Mouse (Mus musculus): ENCODE measurements around the gene Spag16.

Spag16 gene

DNA sequence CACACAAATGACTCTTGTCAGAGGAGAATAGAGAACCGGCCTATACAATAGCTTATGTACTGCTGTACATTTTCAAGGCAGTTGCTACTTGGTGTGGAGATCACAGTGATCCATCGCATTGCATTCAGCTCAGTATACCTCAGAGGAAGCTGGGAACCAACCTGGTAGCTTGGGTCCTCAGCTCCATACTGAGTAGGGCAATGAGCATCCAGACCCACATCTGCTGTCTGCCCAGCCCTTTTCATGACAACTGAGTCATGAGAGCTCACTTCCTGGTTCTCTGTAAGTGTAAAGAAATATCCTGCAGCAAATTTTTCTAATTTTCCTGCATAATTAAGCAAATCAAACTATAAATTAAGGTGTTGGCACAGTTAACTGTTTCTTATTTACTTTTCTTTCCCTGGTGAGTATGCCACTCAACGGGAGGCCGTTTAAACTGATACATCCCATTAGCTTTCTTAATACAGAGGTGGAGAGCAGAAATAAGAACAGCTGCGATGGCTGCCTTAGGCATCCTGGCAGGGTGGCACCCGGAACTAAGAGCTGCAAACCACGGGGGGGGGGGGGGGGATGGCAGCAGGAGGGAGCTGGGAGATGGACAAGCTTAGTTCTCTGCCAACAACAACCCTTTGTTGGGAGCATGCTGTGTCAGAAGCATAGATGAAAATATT is 255.6 kb downstream of the Spag16 start:
- DNase-seq (ENCODE audit: low spot score) = no peak

DNA sequence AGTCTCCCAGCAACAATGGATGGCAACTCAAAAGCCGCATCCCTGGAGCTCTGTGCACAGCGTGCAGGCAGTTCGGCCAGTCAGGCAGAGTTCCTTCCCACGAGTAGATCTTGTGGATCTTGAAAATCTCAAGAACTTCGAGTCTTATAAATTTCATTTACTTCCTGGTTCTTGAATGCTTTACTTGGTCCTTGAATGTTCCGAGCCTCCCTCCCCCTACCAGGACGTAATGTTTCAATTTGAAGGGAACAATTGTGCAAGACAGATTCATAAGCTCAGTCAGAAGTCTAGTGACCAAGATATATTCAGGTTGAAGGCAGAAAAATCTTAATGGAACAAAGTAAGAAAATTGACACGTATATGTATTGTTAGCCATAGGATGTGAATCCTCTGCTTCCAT is 277.9 kb downstream of the Spag16 start:
- DNase-seq (ENCODE audit: low spot score) = no peak

DNA sequence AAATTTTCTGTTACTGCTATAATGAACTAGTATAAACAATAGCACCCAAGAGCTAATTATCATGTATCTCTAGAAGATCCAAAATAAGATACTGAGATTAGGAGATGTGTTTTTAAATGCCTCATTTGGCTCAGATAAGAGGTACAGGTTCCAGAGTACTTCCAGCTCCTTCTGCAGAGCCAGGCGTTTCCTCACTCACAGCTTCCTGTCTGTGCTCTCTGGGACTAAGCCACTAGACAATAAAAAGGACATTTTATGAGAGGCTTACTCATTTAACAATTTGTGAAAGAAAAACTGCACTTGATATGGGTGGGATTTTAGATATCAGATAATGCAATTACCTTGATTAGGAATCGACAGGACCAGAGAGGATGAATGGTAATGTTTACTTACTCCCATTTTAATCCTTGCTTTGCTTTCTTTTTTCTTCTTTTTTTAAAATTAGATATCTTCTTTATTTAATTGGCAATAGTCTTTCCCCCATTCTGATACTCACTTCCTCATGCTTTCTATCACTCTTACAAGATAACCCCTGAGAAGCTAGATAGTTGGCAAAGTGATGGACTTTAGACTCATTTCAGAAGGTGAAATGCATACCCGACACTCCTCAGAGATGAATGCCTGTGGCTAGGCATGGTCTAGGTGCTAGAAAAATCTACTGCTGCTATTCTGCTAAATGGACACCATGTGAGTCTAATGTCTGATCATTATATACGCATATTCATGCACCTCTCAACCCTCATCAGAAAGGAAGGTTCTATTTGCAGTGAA is 289.6 kb downstream of the Spag16 start:
- DNase-seq (ENCODE audit: low spot score) = no peak

DNA sequence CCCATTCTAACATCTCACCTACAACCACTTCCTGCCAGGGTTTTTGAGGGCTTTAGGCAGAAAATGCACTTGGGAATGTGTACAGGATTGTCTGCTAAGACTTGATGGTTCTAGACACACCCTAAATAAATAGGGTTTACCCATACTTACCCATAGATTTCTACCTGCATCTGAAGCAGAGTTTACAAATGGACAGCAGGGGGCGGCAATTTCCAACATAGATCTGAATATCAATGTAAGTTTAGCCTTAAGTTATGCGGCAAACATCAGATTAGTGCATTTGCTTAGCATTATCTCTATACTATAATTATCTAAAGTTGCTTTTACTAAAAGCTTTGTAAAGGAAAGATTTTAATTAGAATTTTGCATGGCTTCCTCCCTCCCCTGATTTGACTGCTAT is 301.3 kb downstream of the Spag16 start:
- DNase-seq (ENCODE audit: low spot score) = peak; percentile 5

DNA sequence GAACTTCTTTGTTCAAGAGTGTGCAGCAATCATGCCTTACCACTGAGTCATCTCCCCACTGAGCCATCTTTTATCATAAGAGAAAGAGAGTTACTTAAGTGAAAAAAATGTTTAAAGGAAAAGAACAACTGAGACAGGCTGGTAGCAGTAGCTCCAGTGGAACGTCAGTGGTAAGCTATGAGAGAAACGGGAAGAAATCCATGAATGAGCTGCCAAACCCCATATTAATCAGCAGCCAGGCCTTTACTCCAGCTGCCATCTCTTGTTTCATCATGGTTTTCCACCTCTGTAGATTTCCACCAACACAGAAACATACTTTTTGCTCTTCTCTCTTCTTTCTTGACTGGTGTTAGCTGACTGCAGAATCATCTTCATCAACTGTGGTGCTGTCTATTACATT is 308.8 kb downstream of the Spag16 start:
- no peak for DNase-seq (ENCODE audit: low spot score)

DNA sequence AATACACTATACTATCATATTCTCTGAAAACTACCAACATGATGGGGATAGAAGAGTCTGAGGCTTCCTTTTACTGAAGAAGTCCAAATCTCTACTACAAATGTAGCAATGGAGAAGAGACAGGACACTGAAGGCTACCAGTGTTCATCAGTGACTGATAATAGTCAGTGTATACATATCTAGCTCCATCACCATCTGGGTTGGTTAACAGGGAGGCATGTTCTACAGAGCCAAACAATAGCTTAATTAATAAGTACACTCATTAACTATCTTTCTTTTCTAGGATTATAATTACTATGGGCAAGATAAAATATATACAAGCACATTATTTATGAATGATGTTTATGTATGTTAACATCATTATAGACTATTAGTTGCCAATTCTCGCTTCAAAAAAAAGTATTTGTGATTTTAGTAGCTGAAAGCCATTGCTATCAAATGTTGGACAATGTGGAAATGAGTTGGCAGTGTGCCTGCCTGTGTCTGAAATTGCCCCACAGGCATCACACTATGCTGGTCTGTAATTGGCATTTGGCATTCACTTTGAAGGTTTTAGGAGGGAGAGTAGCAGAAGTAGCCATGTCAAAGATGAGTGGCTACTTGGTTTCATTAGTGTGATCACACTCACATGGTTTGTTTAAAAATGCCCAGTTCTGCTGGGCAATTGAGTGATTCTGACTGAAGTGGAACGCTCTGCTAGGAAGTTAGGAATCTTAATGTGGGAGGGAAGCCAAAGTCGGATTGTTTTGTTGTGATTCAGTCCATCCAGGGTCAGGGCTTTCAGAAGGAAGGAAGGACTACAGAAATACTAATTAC is 338.8 kb downstream of the Spag16 start:
- no peak for DNase-seq (ENCODE audit: low spot score)

DNA sequence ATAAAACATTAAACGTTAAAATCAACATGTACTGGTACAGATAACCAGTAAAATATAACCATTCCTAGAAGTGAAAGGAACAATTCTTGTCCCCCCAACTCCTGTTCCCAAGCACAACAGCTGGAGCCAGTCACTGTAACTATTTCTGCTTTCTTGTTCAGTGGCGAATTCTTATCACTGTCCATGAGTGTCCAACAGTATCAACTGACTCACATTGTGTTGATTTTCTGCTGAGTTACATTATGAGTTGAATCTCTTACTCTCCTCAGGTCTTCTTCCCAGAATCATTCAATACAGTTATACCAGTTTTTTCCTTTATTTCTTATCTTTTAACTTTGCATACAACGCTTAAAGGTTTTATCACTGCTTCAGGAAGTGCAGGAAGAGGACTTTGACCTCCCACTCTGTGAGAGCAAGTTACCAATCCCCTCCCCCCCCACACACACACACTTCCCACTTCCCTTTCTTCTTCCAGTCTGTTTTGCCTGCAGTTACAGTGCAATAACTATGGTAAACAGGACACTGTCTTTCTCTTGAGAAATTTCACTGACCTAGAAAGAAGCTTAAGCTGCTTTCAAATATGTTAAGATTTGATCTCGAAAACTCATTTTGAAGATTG is 353.5 kb downstream of the Spag16 start:
- no peak for DNase-seq (ENCODE audit: low spot score)

DNA sequence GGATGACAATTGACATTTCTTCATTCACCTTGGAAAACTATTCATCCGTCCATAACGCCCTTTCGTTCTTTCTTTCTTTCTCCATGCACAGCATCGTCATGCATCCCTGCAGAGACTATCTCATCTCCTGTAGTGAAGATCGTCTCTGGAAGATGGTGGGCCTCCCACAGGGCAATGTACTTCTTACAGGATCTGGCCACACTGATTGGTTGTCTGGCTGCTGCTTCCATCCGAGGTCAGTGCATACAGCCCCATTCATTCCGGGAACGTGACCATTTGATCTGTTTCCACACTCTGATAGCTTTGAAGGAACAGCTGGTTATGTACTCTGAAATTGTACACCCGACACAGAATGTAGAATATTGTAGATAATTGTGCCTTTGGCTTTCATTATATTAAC is 438.0 kb downstream of the Spag16 start:
- DNase-seq (ENCODE audit: low spot score) = no peak

DNA sequence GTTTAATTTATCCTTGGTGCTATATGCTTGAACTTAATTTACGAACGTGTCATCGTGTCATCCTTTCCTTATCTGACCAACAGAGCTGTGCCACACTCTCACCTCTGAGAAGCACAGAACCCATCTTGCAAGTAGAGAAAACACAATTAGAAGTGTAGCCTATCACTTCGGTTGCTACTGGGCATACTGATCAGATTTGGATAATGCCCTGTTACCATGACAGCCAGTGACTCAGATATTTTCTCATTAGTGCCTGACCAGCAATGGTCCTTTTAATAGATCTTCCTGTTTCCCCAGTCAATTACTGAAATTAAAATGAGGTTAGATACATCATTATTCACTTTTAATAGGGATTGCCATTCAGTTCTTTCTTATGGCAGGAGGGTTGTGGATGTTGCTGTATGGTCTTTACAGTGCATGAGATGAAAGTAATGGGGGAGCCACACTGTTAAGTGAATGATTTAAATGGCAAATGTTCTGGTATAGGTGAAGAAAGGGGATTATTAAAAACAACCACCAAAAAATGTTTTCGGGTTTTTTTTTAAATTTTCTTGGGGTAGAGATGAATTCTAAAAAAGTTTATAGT is 439.2 kb downstream of the Spag16 start:
- no peak for DNase-seq (ENCODE audit: low spot score)

DNA sequence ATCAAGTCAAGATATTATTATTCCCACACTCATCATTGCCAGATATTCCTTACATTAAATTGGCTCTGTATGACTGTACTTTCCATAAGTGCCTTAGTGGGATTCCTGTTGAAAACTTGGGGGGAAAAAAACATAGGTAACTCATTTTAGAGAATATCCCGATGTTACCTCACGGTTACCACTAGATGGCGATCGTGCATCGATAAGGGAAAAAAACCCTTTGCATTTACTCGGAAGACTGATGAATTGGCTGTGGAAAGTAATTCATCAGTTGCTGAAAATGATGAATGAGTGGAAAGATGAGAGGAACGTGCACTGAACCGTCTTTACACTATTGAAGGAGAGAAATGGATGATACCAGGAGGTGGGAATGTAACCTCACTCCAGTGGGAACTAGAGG is 443.4 kb downstream of the Spag16 start:
- no peak for DNase-seq (ENCODE audit: low spot score)

DNA sequence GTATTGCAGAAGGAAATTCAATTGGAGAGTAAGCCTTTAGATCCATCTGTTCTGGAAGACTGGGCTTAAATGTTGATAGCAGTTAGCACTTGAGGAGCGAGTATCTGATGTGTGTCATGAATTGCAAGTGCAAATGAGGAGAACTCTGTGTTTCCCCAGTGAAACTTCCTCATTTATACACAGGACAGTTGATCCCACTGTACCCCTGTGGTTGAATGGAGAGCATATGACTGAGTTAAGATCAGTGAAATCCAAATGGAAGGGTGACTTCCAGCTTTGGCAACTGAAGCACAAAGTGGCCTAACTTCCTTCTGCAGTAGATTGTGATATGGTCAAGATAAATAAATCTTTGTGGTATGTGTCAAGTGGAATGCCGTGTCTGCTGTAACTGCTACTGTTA is 446.0 kb downstream of the Spag16 start:
- no peak for DNase-seq (ENCODE audit: low spot score)

DNA sequence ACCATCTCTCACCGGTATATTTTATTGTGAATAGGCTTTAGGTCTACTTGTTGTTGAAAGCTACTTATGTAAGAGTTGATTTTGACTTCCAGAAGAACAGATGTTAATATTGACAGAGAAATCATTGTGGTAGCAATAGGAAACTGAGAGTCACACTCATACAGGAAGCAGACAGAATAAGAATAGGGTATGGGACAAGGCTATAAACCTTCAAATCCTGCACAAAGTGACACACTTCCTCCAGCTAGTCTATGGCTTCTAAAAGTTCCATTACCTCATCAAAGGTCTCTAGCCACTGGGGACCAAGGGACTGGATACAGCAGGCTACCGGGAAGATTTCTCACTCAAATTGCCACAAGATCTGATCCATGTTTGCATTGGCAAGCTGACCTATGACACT is 452.5 kb downstream of the Spag16 start:
- DNase-seq (ENCODE audit: low spot score) = no peak

DNA sequence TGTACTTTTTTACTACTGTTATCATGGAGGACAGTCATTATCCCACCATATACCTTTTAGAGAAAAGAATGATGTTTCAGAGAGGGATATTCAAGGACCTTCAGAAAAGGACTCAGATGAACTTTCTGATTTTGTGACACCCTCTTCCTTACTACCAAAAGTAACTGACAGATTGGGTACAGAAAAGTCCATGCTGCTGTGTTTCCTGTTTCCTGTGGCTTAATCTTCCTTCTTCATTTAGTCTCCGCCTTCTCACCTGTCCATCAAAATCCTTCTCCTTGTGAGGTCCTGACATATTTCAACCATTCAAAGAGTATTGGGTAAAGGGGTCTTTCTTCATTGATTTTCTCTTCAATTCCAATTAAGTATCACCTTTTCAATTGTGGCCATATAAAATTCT is 456.6 kb downstream of the Spag16 start:
- DNase-seq (ENCODE audit: low spot score) = no peak

DNA sequence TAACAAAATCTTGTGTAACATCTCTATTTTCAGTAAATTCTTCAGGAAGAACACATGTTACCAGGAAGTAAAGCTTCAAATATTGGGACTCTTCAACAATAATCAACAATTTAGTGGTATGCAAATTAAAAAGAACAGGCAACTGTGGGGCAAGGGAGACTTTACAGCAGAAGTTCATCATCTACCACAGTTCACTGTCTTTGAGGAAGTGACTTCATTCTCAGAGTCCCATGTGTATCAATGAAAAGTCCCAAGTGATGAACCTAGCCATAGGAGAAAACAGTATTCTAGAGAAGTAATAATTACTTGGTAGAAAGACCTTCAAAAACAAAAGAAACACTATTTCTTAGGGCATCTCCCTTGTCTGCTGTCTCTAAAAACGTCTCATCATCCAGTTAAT is 457.4 kb downstream of the Spag16 start:
- no peak for DNase-seq (ENCODE audit: low spot score)

DNA sequence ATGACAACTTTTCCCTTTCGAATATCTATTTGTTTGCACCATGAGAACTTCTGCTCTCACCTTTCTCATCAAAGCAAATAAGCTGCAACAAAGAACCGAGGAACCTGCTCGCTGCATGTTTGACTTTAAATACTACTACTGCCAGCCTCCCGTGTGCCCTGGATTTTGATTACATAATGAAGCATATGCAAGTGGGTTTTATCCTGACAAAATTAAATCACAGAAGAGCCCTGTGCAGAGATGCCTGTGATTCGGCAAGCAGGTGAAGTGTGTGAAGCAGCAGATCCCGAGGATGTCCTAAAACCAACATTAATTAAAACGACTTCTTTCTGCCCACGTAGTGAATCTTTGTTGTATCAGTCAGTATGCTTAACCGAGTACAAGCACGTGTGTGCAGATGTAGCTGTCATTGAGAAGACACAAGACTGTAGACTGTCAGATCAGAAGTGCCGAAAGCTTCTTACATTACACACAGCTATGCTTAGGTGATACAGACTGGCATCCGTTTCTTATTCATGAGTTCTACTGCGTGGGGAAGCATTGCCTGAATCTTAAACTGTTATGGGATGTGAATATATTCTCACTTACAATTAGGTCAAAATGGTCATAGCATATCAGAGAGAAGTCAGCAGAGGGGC is 489.5 kb downstream of the Spag16 start:
- DNase-seq (ENCODE audit: low spot score) = peak; percentile 7

DNA sequence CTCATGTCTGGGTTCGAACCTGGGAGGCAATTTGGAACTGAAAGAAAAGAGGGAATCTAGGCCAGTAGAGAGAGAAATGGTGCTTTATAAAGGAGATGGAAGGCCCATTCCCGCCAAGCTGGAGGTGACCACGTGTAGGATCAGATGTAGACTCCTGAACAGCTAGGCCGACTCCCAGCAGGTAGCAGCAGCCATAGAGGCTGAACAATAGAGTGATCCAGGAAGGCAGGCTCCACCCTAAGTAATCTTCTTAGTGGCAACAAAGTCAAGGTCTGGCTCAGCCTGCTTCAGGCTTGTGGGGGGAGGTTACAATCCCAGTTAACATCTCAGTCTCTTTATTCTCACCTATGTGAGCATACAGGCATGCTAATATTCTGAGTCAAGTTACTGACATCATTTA is 494.2 kb downstream of the Spag16 start:
- no peak for DNase-seq (ENCODE audit: low spot score)

DNA sequence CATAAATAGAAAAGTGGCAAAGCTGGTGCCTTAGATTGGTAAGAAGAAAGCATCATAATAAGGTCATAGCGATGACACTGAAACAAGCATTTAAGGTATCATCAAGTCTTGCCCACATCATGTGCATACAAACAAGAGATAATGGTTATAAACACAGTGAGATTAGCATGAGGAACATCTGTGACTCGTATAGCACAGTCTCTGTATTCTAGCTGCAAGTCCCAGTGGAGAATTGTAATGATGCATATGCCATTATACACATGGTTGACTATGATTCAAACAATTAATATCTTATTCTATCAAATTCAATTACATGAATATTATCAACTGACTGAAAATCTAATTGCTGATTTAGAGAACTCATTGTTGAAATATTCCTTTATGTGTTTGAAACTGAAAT is 519.4 kb downstream of the Spag16 start:
- DNase-seq (ENCODE audit: low spot score) = no peak

DNA sequence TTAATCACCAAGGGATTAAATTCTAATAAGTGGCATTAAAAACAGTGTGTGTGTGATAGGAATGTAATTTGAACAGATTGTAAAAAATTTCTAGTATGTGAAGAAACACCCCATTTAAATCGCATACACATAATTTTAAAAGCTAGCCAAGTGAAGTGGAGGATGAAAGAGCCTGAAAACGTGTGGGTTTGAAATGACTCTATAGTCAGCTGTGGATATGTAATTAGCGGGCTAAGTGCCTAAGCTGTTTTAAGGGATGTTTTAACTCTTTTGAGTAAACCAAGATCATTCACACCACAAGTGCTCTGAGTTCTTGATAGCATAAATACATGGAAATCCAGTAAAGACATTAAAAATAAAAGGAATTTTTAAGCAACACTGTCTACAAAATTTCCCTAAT is 524.6 kb downstream of the Spag16 start:
- DNase-seq (ENCODE audit: low spot score) = no peak

DNA sequence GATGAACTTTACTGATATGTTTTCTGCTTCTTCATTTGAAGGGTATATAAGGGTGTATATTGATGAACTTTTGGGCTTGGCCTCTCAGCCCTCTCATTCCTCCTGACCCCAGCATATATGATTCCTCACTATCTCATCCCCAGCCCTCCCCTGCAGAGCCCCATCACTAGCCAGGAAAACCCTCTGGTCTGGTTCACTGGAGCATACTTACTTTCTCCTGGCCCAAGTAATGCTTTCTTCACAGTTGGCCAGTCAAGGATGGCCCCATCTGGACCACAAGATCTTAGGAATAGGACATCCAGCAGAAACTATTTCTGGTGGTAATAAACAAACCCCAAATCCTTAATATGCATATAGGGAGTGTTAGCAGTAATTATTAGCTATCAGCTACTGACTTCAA is 527.2 kb downstream of the Spag16 start:
- no peak for DNase-seq (ENCODE audit: low spot score)

DNA sequence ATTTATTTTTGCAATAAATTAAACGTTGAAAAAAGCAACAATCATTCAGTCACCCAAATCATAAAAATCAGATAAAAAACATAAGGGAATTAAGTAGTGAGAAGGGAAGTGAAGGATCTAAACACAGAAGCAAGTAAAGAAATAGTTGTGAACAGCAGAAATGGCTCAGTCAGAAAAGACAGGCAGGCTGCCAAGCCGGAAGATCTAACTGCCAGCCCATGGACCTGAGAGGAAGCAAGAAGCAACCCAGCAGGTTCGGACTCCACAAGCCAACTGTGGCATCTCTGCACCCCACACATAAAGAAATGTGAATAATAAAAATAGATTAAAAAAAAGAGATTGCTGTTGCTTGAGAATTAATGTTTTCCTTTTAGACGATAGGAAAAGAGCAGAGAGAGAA is 545.0 kb downstream of the Spag16 start:
- no peak for DNase-seq (ENCODE audit: low spot score)

DNA sequence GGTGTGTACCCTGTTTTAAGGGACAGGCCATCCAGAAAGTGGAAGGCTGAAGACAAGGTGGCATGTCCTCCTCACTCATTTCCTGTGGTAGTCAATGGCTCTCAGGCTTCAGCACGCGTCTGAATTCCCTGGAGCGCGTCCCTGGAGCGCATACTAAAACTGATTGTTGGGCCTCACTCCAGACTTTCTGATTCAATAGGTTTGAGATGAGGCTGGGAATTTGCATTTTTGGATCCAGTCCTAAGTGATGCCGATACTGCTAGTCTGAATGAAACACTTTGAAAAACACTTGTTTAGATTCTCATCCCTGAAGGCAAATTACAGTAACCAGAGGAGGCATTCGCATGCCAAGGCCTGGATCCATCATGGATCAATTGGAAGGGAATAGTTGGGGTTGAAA is 553.3 kb downstream of the Spag16 start:
- DNase-seq (ENCODE audit: low spot score) = no peak
